Mouse (Mus musculus): ENCODE results near the gene Ahsa1.
"Not testable (repeated sequence)": the region's sequence is repeated elsewhere in the genome, so short reads cannot be mapped to it uniquely, and the experiment has no call there.

Gene Ahsa1

DNA sequence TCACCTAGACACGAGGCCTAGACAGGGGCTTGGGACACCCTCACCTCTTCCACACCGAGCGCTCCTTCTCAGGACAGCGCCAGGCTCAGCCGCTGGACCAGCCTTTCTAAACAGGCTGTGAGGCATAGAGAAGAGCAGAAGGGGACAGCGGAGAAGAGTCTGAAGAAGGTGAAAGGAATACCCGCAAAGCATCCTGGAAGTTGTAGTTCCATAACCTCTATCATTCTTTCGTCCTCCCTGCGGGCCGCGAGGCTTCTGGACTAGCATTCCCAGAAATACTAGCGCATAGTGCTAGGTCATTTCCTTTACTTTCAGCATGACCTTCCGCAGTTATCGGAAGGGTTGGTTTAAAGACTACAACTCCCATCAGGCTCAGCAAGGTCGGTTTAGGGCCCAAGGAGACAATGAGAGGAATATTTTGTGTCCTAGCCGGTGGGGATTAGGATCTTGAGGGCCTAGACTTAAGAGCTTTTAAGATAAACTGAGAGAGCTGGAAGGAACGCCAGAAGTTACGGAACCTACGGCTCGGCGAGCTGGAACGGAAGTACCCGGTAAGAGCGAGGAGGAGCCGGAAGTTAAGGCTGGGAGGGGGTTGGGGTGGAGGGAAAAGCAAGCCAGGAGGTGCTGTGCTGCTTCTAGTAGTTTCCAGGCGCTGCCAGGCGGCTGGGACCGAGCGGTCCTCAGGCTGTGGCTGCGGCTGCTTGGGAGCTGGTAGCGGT lies at the start of gene Ahsa1, which contains the start of gene Vipas39:
Ahsa1 (plus strand) TSS at position 372 of the 719 bp plus-strand sequence.
Vipas39 (minus strand) TSS at position 149 of the 719 bp plus-strand sequence.
- peak; percentile 91 for DNase-seq

DNA sequence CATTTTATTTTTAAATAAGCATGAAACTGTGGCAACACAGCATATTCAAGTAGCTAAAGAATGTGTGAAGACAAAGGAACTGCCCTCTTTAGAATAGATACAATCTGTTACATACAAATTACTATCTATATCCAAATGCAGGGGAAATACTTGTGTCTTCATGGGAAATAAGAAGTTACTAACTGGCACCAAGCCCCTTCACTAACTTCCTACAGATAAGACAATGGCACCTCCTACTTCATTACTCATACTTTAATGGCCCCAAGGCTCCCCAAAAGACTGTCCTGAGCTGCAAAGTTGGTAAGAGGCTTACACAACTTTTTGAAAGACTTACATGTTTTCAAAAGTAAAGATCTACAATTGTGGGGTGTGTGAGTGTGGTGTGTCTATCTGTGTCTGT lies 48.7 kb upstream of the Ahsa1 start:
- DNase-seq, result no peak

DNA sequence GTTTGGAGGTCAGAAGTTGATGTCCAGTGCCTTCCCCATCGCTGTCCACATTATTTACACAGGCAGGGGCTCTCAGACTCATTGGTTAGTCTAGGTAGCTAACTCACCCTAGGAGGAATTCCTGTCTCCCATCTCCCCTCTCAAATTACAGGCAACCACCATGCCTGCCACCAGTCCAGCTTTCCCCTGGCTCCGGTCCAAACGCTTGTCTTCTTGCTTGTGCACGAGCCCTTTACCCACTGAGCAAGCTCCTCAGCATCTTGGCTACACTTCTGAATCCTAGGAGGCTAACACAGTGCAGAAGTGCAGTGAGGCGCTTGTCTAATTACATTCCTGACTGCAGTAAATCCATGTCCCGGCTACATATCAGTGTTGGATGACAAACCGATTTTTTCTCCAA lies 46.9 kb upstream of the Ahsa1 start:
- peak; percentile 35 for DNase-seq

DNA sequence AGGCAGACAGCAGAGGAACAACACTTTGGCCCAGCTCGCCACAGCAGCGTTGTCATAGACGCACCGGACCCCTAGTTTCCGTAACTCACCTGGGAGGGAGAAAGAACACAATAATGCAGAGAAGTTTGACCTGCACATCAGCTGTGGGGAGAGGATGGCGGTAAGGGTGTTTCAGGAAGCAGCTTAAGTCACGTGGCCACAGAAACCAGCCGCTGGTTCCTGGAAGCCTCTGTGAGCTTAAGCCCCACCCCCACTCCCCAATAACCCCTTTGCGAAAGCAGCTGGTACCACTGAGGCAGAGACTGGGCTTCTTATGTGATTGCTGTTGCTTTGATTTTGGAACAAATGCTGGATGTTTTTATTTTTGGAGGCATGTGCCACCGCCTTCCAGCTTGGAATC lies 41.3 kb upstream of the Ahsa1 start:
- DNase-seq, result no peak

DNA sequence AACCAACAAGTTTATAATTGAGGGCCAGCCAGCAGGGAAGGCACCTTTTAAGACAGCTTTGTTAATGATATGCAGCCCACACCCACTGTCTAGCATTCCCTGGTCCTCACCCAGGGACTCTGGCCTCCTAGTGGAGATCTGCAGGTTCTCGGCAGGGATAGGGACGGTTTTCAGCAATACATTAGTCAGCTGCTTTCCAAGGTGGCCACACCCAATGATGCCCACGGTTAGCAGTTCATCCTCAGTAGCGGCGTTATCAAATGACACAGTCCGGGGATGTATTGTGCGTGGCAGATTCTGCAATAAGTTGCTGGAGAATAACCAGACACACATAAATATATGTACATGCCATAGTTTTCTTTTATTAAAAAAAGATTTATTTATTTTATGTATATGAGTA lies 39.5 kb upstream of the Ahsa1 start:
- no peak for DNase-seq

DNA sequence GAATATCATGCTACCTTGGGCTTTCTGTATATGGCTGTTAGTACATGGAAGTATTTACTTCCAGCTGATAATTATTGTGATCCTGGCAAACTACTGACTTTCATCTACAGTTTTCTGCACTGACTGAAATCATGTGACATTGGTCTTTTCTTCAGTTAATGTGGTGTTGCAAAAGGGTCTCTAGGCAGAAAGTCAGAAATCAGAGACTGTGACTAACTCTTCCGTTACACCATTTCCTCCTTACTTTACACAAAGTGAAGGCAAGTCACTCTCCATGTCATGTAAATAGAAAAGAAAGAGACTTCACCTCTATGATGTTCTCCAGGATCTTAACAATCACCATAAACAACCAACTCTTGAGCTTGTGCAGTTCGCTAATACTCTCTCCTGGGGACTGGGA lies 36.6 kb upstream of the Ahsa1 start:
- no peak for DNase-seq

DNA sequence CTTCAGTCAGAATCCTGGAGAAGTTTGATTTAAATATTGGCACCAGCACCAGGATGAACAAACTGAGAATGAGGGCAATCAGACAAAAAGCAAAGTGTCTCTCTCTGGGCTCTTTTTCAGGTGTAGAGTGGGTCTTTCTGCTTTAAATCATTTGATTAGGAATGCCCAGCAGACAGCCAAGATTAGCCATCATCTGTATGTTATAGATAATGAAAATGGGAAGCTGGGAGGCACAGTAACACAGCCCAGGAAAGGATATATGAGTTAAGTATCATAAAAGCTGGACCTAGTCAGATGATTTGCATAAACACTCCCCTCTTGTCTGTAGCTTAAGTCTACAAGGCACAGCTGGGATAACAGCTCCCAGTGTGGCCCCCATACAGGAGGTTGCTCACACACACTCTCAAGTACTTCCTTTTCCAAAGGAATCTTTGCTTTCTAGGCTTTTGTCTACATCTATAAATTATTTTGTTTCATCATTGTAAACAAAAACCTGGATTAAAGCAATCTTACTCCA lies 35.8 kb upstream of the Ahsa1 start:
- DNase-seq, result no peak

DNA sequence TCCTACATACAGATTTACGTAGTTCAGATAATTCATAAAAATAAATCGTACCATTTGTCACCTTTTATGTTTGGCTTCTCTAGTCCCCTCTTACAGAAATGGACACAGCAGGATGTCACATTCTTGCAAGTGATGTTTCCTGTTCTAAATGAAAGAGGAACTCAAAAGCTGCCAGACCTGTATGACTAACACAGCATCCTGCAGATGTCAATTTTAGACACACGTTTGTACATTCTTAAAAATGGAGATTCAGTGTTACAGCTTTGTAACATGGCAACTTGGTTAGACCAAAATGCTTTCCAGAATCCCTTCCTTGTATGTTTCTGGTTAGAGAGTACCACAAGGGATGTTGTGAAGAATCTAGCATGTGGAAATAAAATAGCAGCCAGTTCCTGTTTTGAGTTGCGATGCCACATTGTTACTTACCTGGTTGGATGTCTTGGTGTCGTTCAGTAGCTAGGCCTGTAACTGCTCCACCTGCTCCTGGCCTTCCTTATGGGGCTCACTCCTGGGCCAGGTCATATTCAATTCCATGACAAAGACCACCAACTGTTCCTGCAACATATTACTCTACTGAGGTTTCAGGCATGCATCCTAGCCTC lies 29.3 kb upstream of the Ahsa1 start:
- no peak for DNase-seq

DNA sequence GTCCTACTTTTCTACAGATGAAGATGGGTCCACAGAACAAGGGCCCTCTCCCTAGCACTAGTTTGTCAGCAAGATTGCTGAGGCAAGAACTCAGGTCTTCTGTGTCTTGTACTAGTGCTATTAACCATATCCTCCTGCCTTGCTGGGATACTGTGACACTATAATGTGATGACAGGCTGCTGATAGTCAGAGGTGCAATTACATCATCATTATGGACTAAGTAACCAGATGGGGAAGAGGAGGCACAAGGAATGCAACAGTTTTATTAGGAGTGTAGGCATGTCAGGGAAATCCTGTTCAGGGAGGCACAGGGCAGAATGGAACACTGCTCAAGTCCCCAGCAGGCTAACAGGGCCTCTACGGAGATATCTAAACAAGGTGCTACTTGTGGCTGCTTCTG lies 27.6 kb upstream of the Ahsa1 start, which contains the start of gene Noxred1:
Noxred1 (minus strand) TSS at position 101 of the 400 bp plus-strand sequence.
- DNase-seq, result no peak

DNA sequence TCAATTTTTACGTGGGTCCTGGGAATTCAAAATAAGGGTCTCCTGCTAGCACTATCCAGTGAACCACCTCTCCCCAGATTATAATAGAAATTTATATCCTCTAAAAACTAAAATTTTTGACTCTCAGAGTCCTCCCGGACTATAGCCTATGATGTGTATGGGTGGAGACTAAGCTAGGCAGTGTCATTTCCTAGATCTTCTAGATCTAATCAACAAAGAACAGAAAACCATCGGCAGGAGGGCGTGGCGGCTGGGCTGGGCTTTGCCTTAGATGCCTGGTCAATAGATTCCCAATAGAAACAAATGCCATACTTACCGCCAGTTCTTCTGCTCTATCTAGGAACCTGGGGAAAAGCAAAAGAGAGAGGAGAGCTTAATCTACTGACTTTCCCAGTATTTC lies 16.1 kb upstream of the Ahsa1 start:
- no peak for DNase-seq

DNA sequence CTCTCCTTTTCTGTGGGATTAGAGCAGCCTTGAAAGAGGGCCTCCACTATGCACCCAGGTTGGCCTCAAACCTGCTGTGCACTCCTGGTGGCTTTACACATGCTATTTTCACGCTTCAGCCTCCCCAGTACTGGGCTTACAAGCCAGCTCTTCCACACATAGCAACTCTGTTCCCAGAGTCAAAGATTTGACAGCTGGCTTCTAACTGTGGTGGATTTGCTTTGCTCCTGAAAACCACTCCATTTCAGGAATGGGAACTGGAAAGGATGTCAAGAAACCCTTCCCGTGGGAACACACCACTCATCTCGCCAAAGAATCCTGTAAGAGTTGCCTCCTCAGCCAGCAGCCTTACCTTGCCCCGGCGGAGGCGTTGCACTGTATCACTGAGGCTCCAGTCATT lies 12.4 kb upstream of the Ahsa1 start:
- no peak for DNase-seq

DNA sequence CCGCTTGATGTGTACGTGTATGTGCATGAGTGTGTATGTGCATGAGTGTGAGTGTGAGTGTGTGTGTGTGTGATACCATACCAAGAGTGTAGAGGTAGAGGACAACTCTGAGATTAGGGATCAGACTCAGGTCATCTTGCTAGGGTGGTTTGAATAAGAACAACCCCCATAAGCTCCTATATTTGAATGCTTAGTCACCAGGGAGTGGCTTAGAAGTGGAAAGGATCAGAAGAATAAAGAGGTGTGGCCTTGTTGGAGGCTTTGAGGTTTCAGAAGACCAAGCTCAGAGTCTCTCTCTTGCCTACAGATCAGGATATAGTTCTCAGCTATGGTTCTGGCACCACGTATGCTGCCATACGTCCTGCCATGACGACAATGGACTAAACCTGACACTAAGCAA lies 9.7 kb upstream of the Ahsa1 start:
- DNase-seq, result no peak

DNA sequence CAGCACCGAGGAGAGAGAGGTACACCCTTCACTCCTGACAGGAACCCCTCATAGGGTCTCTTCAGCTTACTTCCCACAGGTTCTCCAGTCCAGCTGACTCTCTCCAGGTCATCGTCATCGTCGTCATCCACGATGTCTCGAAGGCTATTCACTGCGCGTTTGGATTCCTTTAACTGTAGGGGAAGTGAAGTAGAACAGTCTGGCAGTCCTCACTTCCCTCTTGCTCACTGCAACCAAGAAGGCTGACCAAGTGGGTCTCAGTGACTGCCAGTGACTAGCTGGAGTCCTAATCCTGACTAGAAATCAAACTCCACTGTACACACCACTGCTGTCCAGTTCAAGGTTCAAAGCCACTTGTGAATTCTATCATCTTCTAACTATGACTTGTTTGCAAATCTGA lies 5.7 kb upstream of the Ahsa1 start:
- no peak for DNase-seq

DNA sequence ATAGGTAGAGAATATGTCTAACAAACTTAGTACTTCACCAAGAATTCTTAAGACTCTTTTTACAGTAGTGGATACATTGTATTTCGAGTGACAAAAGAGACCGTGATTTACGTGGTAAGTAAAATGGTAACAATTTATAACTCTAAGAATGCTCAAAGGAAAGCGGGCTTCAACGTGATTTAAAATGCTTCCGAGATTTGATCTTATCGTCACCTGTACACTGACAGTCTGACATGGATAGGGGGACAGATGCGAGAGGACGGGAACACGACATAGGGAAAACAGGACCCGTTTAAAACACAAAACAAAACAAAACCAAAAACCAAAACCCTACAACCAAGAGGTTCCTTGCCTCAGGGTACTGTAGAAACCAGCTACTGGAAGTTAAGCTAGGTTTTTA lies 835 bp upstream of the Ahsa1 start:
- DNase-seq, result no peak

DNA sequence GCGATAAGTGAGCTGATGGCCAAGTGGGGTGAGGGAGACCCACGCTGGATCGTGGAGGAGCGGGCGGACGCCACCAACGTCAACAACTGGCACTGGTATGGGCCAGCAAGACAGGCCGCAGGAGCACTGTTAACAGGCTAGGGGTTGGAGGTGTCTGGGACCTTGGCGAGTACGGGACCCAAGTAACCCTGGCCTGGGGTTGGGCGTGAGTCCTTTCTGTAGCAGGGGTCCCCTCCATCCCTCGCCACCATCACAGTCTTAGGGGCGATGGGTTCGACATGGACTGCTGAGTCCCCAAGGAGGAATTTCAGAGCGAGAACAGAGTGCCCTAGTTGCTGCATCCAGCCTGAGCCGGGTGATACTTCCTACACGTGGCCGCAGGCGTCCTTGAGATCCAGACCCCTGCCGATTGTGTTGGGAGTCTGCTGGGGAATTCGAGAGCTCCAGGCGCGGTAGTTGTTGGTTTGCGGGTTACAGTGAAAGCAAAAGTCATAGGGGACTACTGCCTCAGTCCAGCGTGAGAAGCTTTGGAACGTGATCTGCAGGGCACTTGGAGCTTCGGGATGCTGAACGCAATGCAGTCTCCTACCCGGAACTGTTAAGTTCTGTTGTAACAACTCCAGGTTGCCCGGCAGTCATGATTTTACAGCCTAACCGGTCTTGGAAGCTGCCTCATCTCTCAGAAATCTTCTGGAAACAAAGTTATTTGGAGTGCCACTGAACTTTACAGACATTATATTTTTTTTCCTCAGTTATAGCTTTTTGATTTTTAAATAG lies 736 bp downstream of the Ahsa1 start:
- peak; percentile 50 for DNase-seq

DNA sequence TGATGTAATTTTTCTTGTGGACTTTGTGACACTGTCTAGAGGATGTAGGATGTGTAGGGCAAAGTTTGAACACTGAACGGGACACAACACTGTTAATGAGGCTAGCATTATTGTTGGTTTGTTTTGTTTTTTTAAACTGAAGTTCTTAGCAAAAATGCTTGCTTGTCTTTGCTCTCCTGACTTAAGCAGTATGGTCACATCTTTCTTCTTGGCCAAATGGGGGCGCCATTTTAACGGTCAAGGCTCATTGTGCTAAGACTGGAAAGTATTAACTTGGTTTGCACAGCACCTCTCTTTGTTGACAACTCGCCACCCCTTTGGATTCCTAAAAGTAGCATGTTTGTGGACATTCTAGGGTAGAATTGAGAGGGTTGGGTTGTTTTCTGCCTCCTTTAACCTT lies 1.4 kb downstream of the Ahsa1 start:
- DNase-seq, result peak; percentile 47

DNA sequence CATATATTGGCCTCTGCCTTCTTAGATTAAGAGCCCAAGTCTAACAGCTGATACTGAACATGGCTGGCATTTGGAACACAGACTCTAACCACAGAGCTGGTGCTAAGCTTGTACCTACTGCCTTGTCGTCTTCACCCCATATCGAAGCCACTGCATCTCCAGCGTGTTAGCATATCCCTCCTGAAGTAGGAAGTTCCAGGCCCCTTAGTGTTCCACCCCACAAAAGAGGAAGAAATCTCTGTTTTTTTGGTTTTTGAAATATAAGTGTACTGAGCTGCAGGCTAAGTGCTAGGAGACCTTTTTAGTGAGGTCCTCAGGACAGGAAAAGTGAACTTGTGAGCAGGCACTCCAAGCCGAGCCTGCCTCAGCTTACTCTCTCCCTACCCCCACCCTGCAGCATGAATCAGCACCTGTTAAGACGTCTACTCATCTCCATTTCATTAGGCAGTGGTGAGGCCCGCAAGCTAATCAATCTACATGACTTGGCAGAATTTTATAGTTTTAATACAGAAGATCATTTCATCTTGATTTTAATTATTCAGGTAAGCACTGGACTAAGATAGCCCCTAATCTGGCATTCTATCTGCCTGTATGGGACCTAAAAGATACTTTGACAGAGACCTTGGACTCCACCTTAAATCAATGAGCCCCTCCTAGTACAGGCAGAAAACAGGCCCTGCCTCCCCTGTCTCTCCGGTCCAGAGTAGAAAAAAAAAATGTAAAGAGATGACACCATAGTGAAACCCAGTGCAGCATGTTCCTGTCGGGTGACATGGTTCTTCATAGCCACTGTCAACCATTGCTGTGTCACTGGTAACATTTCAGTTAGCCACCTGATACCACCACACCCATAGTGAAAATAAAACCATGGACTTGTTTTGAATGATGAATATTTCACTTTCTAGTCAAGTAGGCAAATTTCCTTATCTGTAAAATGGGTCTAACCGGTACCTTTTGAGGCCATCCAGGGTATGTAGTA lies 8.9 kb downstream of the Ahsa1 start:
- no peak for DNase-seq

DNA sequence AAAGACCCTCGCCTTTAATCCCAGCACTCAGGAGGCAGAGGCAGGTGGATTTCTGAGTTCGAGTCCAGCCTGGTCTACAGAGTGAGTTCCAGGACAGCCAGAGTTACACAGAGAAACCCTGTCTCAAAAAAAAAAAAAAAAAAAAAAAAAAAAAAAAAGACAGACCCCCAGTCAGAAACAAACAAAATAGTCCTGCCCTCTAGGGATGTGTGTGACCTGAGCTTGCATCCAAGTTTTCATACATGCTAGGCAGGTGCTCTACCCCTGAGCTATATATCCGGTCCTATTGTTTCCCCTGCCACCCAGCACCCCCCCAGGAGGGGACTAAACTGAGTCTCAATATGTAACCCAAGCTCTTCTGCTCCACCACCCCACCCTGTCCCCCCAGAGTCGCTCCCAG lies 11.0 kb downstream of the Ahsa1 start:
- not testable (repeated sequence) for DNase-seq

DNA sequence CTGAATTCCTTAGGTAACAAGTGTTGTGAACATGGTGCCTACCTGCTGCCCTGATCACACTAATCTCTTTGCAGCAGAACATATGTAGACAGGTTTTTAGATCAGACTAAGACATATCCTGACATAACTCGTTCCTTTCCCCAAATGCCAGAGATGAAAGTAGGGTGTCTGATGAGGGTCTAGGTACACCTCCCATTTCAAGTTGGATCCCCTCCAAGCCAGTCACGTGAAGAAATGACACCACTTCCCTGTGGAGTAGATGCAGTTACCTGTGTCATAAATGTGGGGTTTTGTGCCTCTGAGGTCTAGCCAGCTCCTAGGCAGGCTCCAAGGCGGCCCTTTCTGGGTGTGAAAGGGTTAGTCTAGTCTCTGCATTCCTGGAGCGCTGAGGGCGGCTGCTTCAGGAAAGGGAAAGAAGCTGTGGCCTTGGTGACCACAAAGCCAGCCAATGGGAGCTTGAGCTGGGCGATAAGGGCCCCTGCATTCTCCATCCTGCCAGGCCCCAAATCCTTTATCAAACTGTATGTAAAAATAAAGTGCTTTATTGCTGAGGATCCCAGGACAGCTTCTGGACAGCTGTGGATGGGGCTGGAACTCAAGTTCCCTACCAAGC lies 11.9 kb downstream of the Ahsa1 start:
- DNase-seq, result peak; percentile 26

DNA sequence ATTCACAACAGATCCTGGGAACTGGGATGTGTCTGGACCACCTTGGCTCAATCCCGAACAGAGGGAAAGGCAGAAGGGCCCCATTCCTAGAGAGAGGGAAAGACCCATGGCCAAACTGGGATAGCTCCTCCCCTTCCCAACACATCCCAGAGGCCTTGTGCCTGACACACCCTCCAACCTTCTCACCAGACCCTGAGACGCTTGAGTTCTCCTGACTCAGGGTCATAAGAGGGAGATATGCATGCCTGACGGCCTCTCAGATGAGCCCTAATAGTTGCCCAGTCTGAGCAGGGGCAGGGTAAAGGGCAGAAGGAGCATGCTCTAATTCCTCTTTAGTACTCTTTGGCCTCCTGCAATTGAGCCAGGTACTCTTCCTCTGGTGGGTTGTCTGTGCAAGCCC lies 13.1 kb downstream of the Ahsa1 start:
- DNase-seq, result no peak

DNA sequence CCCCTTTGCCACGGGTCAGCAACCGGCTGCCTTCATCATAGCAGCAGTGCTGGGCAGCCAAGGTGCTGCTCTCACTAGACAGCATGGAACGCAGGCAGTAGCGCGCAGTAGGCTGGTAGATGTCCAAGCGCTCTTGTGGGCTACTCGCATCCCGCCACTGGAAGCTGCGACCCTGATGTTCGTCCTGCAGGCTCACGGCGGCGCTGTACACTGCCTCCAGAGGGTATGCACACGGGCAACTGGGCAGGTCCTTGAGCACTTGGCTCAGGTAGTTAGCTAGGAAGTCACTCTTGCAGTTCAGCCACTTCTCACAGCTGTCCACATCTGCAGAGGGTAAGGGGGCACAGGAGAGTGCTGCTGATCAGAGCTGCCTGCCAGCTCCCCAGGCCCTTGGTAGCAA lies 13.6 kb downstream of the Ahsa1 start:
- DNase-seq, result no peak

DNA sequence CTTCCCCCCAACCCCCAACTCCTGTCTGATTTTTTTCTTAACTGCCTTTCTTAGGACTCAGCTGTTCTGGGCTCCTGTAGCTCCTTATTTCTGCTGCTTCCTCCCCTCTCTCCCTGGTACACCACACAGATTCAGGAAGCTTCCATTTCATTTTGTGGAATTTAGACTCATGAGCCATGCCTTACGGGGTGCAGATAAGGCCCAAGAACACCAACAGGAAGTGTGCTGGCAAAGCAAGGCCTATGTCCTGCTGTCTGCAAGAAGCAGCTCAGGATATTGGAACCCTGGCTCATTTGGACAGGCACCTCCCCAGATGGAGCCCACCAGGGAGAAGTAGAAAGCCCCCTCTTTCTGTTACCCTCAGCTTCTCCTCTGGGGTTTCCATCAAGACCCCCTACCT lies 15.5 kb downstream of the Ahsa1 start:
- DNase-seq, result no peak
